Mouse (Mus musculus): ENCODE data around the gene Hoxa7. TPM values are rescaled to one million over a fixed set of nuclear protein-coding genes. Genes with fewer than 3 reads are reported as not detected.

Gene Hoxa7
- total and polyA plus RNA-seq, 2 experiments from 2014 or later: 1.3 to 2.9 TPM

DNA sequence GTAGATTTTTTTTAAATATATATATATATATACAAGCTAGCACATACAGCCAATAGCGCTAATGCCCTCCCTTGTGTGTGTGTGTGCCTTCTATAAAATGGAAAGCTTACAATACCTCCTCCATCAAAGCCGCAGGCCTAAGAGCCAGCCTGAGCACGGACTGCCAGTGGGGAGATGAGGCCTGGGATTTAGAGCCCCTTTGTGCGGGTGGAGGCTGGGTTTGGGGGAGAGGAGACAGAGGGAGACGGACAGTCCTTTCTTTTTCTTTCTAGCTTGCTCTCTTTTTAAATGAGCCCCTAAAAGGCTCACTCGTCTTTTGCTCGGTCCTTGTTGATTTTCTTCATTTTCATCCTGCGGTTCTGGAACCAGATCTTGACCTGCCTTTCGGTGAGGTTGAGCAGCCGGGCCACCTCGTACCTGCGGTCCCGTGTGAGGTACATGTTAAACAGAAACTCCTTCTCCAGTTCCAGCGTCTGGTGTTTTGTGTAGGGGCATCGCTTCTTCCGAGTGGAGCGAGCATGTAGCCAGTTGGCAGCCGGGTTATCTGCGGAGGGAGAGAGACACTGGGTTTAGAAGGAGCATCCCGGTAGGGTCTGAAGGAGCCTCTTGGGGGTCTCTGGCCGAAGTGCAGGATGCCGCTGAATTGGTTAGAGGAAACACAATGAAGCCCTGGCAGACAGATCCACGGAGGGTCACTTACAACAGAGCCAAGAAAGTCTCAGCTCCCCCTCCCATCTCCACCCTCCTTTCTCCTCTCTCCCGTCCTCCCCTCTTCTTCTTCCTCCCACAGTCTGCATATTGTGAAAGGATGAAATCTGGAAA lies 2.5 kb upstream of the Hoxa7 start:
- Histone ChIP-seq H3K4me1 (ENCODE audit: insufficient read depth, low read length) (no peaks in the 10 kb centered on the region), H3K27ac (no peak overlapping the region), H3K4me3 (ENCODE audit: low read length) (no peak overlapping the region), H3K9me3 (ENCODE audit: low read length) (no peaks in the 10 kb centered on the region), H3K9ac (replicated peaks; ENCODE audit: low read length) (no peak overlapping the region), H3K4me2 (ENCODE audit: low read depth, low read length) (no peak overlapping the region), H3K36me3 (ENCODE audit: insufficient read depth, low read length) (no peaks in the 10 kb centered on the region), H3K27me3 (ENCODE audit: insufficient read depth, low read length) (peaks cover 93% of the 10 kb centered on the region)
- DNase-seq (ENCODE audit: low spot score): no peak
- ATAC-seq: no peak
- TF ChIP-seq CTCF (IDR thresholded peaks at IDR 0.05; ENCODE audit: low read depth): no peak
- WGBS: 2% methylated on average over 24 of the region's 24 CpGs

- no peaks in the 10 kb centered on the region for H3K4me1 ChIP-seq (ENCODE audit: insufficient read depth, low read length)
- TF ChIP-seq CTCF (IDR thresholded peaks at IDR 0.05; ENCODE audit: low read depth): no peak
- no peaks in the 10 kb centered on the region for H3K9me3 ChIP-seq (ENCODE audit: low read length)
- no peaks in the 10 kb centered on the region for H3K36me3 ChIP-seq (ENCODE audit: insufficient read depth, low read length)
- DNase-seq (ENCODE audit: low spot score) (no peak), ATAC-seq (no peak)
- WGBS: 21% methylated on average over 13 of the region's 13 CpGs
- no peak overlapping the region for H3K4me2 ChIP-seq (ENCODE audit: low read depth, low read length)
- no peak overlapping the region for H3K9ac ChIP-seq (replicated peaks; ENCODE audit: low read length)
- H3K27me3 ChIP-seq (ENCODE audit: insufficient read depth, low read length): peaks cover 96% of the 10 kb centered on the region
- no peak overlapping the region for H3K4me3 ChIP-seq (ENCODE audit: low read length)
- no peak overlapping the region for H3K27ac ChIP-seq
Observed at GRCm38 (mm10) chr6:52222729-52223128, 1.1 kb upstream of the Hoxa7 start.

- Histone ChIP-seq H3K27me3 (ENCODE audit: insufficient read depth, low read length) (peaks cover 96% of the 10 kb centered on the region), H3K36me3 (ENCODE audit: insufficient read depth, low read length) (no peaks in the 10 kb centered on the region), H3K27ac (no peak overlapping the region), H3K4me2 (ENCODE audit: low read depth, low read length) (peak overlapping the region; percentile 84; the same call in 1 of the 2 replicates), H3K9me3 (ENCODE audit: low read length) (no peaks in the 10 kb centered on the region), H3K4me3 (ENCODE audit: low read length) (peak overlapping the region; percentile 49), H3K4me1 (ENCODE audit: insufficient read depth, low read length) (no peaks in the 10 kb centered on the region), H3K9ac (replicated peaks; ENCODE audit: low read length) (no peak overlapping the region)
- ATAC-seq: peak; percentile 27; the same call in 1 of the 2 replicates
- TF ChIP-seq CTCF (IDR thresholded peaks at IDR 0.05; ENCODE audit: low read depth): no peak
- no peak for DNase-seq (ENCODE audit: low spot score)
- 8% methylated on average over 21 of the region's 21 CpGs for WGBS
Observed at GRCm38 (mm10) chr6:52221993-52222685, 485 bp upstream of the Hoxa7 start.

DNA sequence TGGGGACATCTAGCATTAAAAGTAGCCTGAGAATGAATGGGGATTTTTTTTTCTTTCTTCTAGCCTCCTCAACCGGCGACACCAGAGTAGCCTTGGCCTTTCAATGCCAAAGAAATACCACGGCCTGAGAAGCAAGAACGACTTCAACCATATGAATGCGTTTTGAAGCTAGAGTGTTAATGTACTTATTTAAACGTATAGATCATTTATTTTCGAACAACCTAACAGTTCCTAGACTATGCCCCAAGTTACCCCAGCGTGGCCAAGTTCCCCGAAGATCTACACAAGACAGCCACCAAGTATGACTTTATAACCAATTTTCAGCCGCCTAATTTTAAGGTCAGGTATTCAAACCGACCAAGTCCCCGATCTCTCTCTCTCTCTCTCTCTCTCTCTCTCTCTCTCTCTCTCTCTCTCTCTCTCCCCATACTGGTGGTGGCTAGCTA lies 766 bp downstream of the Hoxa7 start:
- peak overlapping the region; percentile 84 for H3K4me2 ChIP-seq (ENCODE audit: low read depth, low read length)
- no peaks in the 10 kb centered on the region for H3K4me1 ChIP-seq (ENCODE audit: insufficient read depth, low read length)
- 5% methylated on average over 12 of the region's 12 CpGs for WGBS
- TF ChIP-seq CTCF (IDR thresholded peaks at IDR 0.05; ENCODE audit: low read depth): no peak
- no peaks in the 10 kb centered on the region for H3K9me3 ChIP-seq (ENCODE audit: low read length)
- no peak overlapping the region for H3K9ac ChIP-seq (replicated peaks; ENCODE audit: low read length)
- ATAC-seq (no peak), DNase-seq (ENCODE audit: low spot score) (no peak)
- peaks cover 96% of the 10 kb centered on the region for H3K27me3 ChIP-seq (ENCODE audit: insufficient read depth, low read length)
- no peaks in the 10 kb centered on the region for H3K36me3 ChIP-seq (ENCODE audit: insufficient read depth, low read length)
- H3K4me3 ChIP-seq (ENCODE audit: low read length): peak overlapping the region; percentile 49
- no peak overlapping the region for H3K27ac ChIP-seq

DNA sequence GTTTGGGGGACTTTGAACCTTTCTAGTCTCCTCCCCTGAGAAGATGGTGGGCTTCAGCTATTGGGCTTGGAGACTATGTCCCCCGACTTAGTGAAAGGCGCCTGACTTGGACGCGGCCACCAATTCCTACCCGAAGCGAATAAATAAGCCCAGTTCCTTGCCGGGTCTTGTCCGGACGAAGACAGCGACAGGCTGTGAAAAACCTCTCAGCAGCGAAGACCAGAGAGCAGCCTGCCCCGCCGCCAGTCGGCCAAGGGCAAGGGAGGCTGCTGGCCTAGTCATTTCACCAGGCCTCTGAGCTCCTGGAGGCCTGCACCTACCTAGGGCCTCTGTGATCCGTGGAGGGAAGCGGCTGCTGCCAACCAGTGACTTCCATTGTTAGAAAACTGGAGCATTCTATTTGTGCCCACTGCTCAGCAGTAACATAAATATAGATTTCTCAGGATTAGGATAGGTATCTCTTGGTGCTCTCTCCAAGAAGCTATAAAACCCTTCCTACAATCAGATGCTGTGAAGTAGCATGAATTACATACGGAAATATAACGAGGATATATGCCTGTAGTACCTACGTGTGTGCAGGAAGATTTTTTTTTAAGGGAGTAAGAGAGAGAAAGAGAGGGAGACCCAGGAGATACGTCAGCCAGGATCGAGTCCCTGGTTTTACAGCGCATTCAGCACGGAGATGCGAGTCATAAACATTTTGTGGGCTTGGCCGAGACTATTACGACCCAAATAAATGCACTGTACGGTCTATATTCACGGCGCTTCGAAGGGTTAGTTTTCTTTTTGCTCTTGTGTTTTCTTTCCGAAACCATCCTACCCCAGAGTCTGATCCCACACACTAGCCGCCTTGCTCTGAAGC lies 1.4 kb downstream of the Hoxa7 start:
- DNase-seq (ENCODE audit: low spot score) (no peak), ATAC-seq (no peak)
- no peak overlapping the region for H3K4me2 ChIP-seq (ENCODE audit: low read depth, low read length)
- no peak for TF ChIP-seq CTCF (IDR thresholded peaks at IDR 0.05; ENCODE audit: low read depth)
- H3K36me3 ChIP-seq (ENCODE audit: insufficient read depth, low read length): no peaks in the 10 kb centered on the region
- 16% methylated on average over 32 of the region's 32 CpGs for WGBS
- no peak overlapping the region for H3K27ac ChIP-seq
- H3K4me3 ChIP-seq (ENCODE audit: low read length): no peak overlapping the region
- H3K9ac ChIP-seq (replicated peaks; ENCODE audit: low read length): no peak overlapping the region
- H3K4me1 ChIP-seq (ENCODE audit: insufficient read depth, low read length): no peaks in the 10 kb centered on the region
- H3K9me3 ChIP-seq (ENCODE audit: low read length): no peaks in the 10 kb centered on the region
- H3K27me3 ChIP-seq (ENCODE audit: insufficient read depth, low read length): peaks cover 96% of the 10 kb centered on the region

- no peak for ATAC-seq
- peaks cover 96% of the 10 kb centered on the region for H3K27me3 ChIP-seq (ENCODE audit: insufficient read depth, low read length)
- 20% methylated on average over 9 of the region's 9 CpGs for WGBS
- no peaks in the 10 kb centered on the region for H3K9me3 ChIP-seq (ENCODE audit: low read length)
- no peak overlapping the region for H3K4me3 ChIP-seq (ENCODE audit: low read length)
- no peak overlapping the region for H3K27ac ChIP-seq
- TF ChIP-seq CTCF (IDR thresholded peaks at IDR 0.05; ENCODE audit: low read depth): no peak
- H3K4me2 ChIP-seq (ENCODE audit: low read depth, low read length): no peak overlapping the region
- no peak overlapping the region for H3K9ac ChIP-seq (replicated peaks; ENCODE audit: low read length)
- no peak for DNase-seq (ENCODE audit: low spot score)
- no peaks in the 10 kb centered on the region for H3K4me1 ChIP-seq (ENCODE audit: insufficient read depth, low read length)
- no peaks in the 10 kb centered on the region for H3K36me3 ChIP-seq (ENCODE audit: insufficient read depth, low read length)
Observed at GRCm38 (mm10) chr6:52219234-52219942, 2.3 kb downstream of the Hoxa7 start.

Data from hindbrain, postnatal 0 days (tissue).